Mouse (Mus musculus) heart, postnatal 4 days (tissue): ENCODE measurements at regions not wholly inside any gene's neighbourhood (a gene's known extent, or its start where the extent isn't known, plus 50 kb on each side); places are given as distances from the start of the nearest gene placed in this dataset.
"Not testable (repeated sequence)": the region's sequence is repeated elsewhere in the genome, so short reads cannot be mapped to it uniquely, and the experiment has no call there.

Experiments used
- DNase-seq: peaks from one replicate; pipeline ENCODE4 v3.0.0; 2021

DNA sequence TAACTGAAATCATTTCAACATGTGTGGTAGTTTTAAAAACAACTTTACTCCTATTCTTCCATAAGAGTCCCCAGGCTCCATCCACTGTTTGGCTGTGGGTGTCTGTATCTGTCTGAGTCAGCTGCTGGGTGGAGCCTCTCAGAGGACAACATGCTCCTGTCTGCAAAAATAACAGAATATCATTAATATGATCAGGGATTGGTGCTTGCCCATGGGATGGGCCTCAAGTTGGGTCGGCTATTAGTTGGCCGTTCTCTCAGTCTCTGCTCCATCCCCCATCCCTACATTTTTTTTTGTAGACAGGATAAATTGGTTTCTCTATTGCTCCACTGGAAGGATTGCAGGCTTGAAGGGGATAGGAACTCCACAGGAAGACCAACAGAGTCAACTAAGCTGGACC is 108.5 kb upstream of the Fgf16 start:
- not testable (repeated sequence) for DNase-seq

DNA sequence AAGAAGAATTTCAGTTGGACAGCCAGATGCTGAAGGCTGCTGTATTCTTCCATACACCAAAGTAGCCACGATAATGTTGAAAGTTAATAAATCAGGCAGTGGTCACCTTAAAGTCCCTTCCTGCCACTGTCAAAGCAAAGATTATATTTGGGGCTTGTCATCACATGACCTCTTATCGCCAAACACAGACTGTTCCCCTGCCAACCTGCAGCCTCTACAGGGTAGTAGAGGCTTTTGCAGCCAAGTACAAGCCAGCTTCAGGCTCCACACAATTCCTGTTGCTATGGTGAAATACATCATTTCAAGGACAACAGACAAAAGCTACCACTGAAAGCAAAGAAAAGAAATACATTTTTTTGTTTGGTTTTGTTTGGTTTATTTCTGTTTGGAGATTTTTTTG is 93.5 kb upstream of the Fgf16 start:
- peak; percentile 14 for DNase-seq

DNA sequence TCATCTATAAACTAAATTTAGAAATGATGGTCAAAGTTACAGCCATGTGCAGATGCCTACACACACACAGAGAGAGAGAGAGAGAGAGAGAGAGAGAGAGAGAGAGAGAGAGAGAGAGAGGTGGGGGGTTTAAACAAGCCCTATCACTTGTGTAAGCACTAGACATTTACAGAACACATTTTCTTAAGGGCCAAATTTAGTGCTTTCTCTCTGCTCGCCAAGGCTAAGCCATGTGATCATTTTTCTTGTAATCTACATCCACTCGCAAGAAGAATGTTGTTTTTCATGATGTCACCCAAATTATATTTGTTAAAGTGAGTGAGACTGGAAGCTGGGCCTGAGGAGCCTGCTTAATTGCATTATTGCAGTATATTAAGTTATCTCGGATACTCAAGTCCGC is 92.8 kb upstream of the Fgf16 start:
- peak; percentile 7 for DNase-seq

DNA sequence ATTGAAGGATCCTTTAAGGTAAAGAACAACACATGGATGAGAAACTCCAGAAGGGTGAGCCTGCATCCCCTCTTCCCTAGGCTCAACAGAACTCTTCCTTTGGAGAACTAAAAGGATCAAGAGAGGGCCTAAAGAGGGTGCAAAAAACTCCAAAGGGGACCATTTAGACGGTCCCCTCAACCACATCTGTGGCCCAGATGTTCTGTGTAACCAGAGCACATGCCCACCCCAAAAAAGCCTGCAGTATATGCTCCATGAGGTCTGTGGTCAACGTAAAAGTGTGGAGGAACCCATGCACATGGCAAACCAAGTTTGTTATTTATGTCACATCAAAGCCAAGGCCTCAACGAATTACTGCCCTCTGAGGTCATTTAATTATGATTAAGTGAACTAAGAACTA is 89.2 kb upstream of the Fgf16 start:
- DNase-seq, result no peak

DNA sequence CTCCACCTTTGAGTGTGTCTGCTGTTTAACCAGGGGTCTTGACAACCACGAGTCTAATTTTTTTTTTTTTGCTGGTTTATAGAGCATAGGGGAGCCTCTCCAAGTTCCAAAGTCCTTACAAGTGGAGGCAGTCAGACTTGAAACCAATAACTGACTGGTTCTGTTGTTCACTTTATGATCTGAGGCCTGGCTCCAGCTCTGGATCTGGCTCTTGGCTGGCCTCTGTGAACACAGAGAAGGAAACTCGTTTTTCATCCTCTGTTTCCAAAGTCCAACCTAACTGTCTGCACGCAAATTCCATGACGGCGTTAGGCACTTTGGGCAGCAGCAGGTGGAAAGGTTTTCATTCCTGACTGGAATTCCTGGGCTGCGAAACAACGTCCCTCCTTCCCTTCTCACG is 80.4 kb upstream of the Fgf16 start:
- no peak for DNase-seq

DNA sequence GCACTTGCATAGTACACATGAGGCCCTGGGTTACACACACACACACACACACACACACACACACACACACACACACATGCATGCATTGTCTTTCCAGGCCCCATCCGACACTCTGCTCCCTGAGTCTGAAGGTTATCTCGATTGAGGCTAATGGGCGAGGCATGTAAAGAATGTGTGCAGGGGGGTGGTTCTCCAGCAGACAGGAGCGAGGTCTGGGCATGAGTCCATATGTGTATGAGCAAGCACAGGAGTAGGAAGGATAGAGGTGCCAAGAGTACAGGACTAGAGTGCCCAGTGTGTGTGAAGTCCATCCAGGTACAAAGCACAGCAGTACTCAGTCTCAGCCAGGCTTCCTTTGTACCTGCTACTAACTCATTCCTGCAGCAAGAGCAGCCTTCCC is 79.6 kb upstream of the Fgf16 start:
- peak; percentile 59 for DNase-seq

DNA sequence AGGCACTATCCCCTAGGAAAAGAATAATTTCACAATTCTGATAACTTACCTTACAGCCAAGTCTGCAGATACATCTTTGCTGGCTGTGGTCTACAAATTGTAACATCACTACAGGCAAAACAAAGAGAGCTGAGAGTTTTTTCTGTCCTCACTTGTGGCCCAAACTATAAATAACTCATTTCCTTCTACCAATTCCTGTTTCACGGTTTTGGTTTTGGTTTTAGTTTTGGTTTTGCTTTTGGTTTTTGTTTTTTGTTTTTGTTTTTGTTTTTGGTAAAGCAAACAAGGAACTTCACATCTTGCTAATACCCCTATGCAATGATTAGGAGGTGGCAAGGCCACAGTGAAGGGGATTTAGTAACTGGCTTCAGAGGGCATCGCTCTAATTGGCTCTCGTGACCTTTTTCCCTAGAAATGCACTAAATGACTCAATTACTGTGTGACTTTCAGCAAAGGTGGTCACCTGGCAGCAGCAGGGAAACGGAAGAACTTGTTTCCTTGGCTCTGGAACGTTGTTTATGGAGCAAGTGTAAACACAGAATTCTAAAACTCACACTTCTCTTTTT is 53.3 kb upstream of the Fgf16 start:
- no peak for DNase-seq
